Mouse (Mus musculus): ENCODE data around the gene Akap13.

The Akap13 gene

GRCm38 (mm10) chr7:75460290-75460689 lies 5.0 kb downstream of the Akap13 start:
- no peak for DNase-seq (ENCODE audit: low read depth, low spot score)

GRCm38 (mm10) chr7:75463579-75464162 lies 8.3 kb downstream of the Akap13 start:
- DNase-seq (ENCODE audit: low read depth, low spot score): peak; percentile 50

- no peak for DNase-seq (ENCODE audit: low read depth, low spot score)
These were observed 12.5 kb downstream of the Akap13 start for GRCm38 (mm10) chr7:75467791-75468190.

- no peak for DNase-seq (ENCODE audit: low read depth, low spot score)
These were observed 15.1 kb downstream of the Akap13 start for GRCm38 (mm10) chr7:75470318-75470925.

- DNase-seq (ENCODE audit: low read depth, low spot score): no peak
These were observed 17.2 kb downstream of the Akap13 start for GRCm38 (mm10) chr7:75472316-75473195.

GRCm38 (mm10) chr7:75473294-75473693 lies 18.0 kb downstream of the Akap13 start:
- no peak for DNase-seq (ENCODE audit: low read depth, low spot score)

GRCm38 (mm10) chr7:75474064-75474463 lies 18.7 kb downstream of the Akap13 start:
- DNase-seq (ENCODE audit: low read depth, low spot score): no peak

- DNase-seq (ENCODE audit: low read depth, low spot score): no peak
These were observed 19.3 kb downstream of the Akap13 start for GRCm38 (mm10) chr7:75474564-75475150.

GRCm38 (mm10) chr7:75478060-75478459 lies 22.7 kb downstream of the Akap13 start:
- DNase-seq (ENCODE audit: low read depth, low spot score): no peak

GRCm38 (mm10) chr7:75480721-75481426 lies 25.5 kb downstream of the Akap13 start:
- DNase-seq (ENCODE audit: low read depth, low spot score): no peak

- no peak for DNase-seq (ENCODE audit: low read depth, low spot score)
These were observed 30.7 kb downstream of the Akap13 start for GRCm38 (mm10) chr7:75486031-75486430.

GRCm38 (mm10) chr7:75495941-75496441 lies 40.7 kb downstream of the Akap13 start:
- no peak for DNase-seq (ENCODE audit: low read depth, low spot score)

- no peak for DNase-seq (ENCODE audit: low read depth, low spot score)
These were observed 43.3 kb downstream of the Akap13 start for GRCm38 (mm10) chr7:75498627-75499026.

GRCm38 (mm10) chr7:75499271-75499670 lies 43.9 kb downstream of the Akap13 start:
- no peak for DNase-seq (ENCODE audit: low read depth, low spot score)

- DNase-seq (ENCODE audit: low read depth, low spot score): no peak
These were observed 44.8 kb downstream of the Akap13 start for GRCm38 (mm10) chr7:75500164-75500563.

- DNase-seq (ENCODE audit: low read depth, low spot score): no peak
These were observed 45.5 kb downstream of the Akap13 start for GRCm38 (mm10) chr7:75500793-75501192.

- no peak for DNase-seq (ENCODE audit: low read depth, low spot score)
These were observed 49.2 kb downstream of the Akap13 start for GRCm38 (mm10) chr7:75504524-75504923.

- no peak for DNase-seq (ENCODE audit: low read depth, low spot score)
These were observed 51.3 kb downstream of the Akap13 start for GRCm38 (mm10) chr7:75506628-75507027.

- DNase-seq (ENCODE audit: low read depth, low spot score): no peak
These were observed 53.9 kb downstream of the Akap13 start for GRCm38 (mm10) chr7:75509085-75509873.

- no peak for DNase-seq (ENCODE audit: low read depth, low spot score)
These were observed 60.1 kb downstream of the Akap13 start for GRCm38 (mm10) chr7:75515472-75515871.

All from telencephalon, adult 2 months (tissue).